Mouse (Mus musculus): ENCODE data around the gene Myh9. TPM values are rescaled to one million over a fixed set of nuclear protein-coding genes. Genes with fewer than 3 reads are reported as not detected.

The Myh9 gene
- polyA plus RNA-seq, 1 experiment from 2014 or later, result 14.8 TPM

GRCm38 (mm10) chr15:77805657-77806056 lies 36.3 kb downstream of the Myh9 start:
- WGBS, result 88% methylated on average over 4 of the region's 4 CpGs
- Histone ChIP-seq H3K9ac (replicated peaks; ENCODE audit: low read length) (no peak overlapping the region), H3K36me3 (ENCODE audit: control insufficient read depth, insufficient read depth, low read length) (peaks cover 20% of the 10 kb centered on the region), H3K4me1 (ENCODE audit: control insufficient read depth, insufficient read depth, low read length) (peaks cover 8% of the 10 kb centered on the region), H3K4me3 (replicated peaks; ENCODE audit: low read depth, low read length) (no peak overlapping the region), H3K27me3 (ENCODE audit: control insufficient read depth, insufficient read depth, low read length) (no peaks in the 10 kb centered on the region), H3K27ac (replicated peaks; ENCODE audit: low read depth, low read length) (no peak overlapping the region), H3K4me2 (ENCODE audit: low read length) (no peak overlapping the region), H3K9me3 (ENCODE audit: control insufficient read depth, low read length) (no peaks in the 10 kb centered on the region)
- ATAC-seq (ENCODE audit: low FRiP score, low TSS enrichment), result no peak
- no peak for DNase-seq

- 89% methylated on average over 9 of the region's 9 CpGs for WGBS
- H3K9ac ChIP-seq (replicated peaks; ENCODE audit: low read length), result no peak overlapping the region
- DNase-seq, result no peak
- no peak overlapping the region for H3K4me3 ChIP-seq (replicated peaks; ENCODE audit: low read depth, low read length)
- ATAC-seq (ENCODE audit: low FRiP score, low TSS enrichment), result no peak
- 0 out of 2 replicates have a peak, but pooled peaks cover under 1% of the 10 kb centered on the region for H3K4me1 ChIP-seq (ENCODE audit: control insufficient read depth, insufficient read depth, low read length)
- no peaks in the 10 kb centered on the region for H3K9me3 ChIP-seq (ENCODE audit: control insufficient read depth, low read length)
- no peak overlapping the region for H3K4me2 ChIP-seq (ENCODE audit: low read length)
- H3K36me3 ChIP-seq (ENCODE audit: control insufficient read depth, insufficient read depth, low read length), result peaks cover 20% of the 10 kb centered on the region
- no peak overlapping the region for H3K27ac ChIP-seq (replicated peaks; ENCODE audit: low read depth, low read length)
- H3K27me3 ChIP-seq (ENCODE audit: control insufficient read depth, insufficient read depth, low read length), result no peaks in the 10 kb centered on the region
Observed at GRCm38 (mm10) chr15:77804949-77805348, 37.0 kb downstream of the Myh9 start.

GRCm38 (mm10) chr15:77804460-77804859 lies 37.5 kb downstream of the Myh9 start:
- Histone ChIP-seq H3K9ac (replicated peaks; ENCODE audit: low read length) (no peak overlapping the region), H3K4me2 (ENCODE audit: low read length) (no peak overlapping the region), H3K4me1 (ENCODE audit: control insufficient read depth, insufficient read depth, low read length) (no peaks in the 10 kb centered on the region), H3K9me3 (ENCODE audit: control insufficient read depth, low read length) (no peaks in the 10 kb centered on the region), H3K27ac (replicated peaks; ENCODE audit: low read depth, low read length) (no peak overlapping the region), H3K36me3 (ENCODE audit: control insufficient read depth, insufficient read depth, low read length) (peaks cover 20% of the 10 kb centered on the region), H3K27me3 (ENCODE audit: control insufficient read depth, insufficient read depth, low read length) (no peaks in the 10 kb centered on the region), H3K4me3 (replicated peaks; ENCODE audit: low read depth, low read length) (no peak overlapping the region)
- no peak for DNase-seq
- WGBS, result 94% methylated on average over 6 of the region's 6 CpGs
- no peak for ATAC-seq (ENCODE audit: low FRiP score, low TSS enrichment)

- H3K4me2 ChIP-seq (ENCODE audit: low read length), result no peak overlapping the region
- no peak overlapping the region for H3K4me3 ChIP-seq (replicated peaks; ENCODE audit: low read depth, low read length)
- DNase-seq, result no peak
- peaks cover 20% of the 10 kb centered on the region for H3K36me3 ChIP-seq (ENCODE audit: control insufficient read depth, insufficient read depth, low read length)
- H3K27ac ChIP-seq (replicated peaks; ENCODE audit: low read depth, low read length), result no peak overlapping the region
- no peak overlapping the region for H3K9ac ChIP-seq (replicated peaks; ENCODE audit: low read length)
- WGBS, result 87% methylated on average over 3 of the region's 3 CpGs
- no peaks in the 10 kb centered on the region for H3K27me3 ChIP-seq (ENCODE audit: control insufficient read depth, insufficient read depth, low read length)
- no peaks in the 10 kb centered on the region for H3K9me3 ChIP-seq (ENCODE audit: control insufficient read depth, low read length)
- ATAC-seq (ENCODE audit: low FRiP score, low TSS enrichment), result no peak
- 0 out of 2 replicates have a peak, but pooled peaks cover under 1% of the 10 kb centered on the region for H3K4me1 ChIP-seq (ENCODE audit: control insufficient read depth, insufficient read depth, low read length)
Observed at GRCm38 (mm10) chr15:77803747-77804146, 38.2 kb downstream of the Myh9 start.

GRCm38 (mm10) chr15:77802992-77803391 lies 39.0 kb downstream of the Myh9 start:
- 0 out of 2 replicates have a peak, but pooled peaks cover 5% of the 10 kb centered on the region for H3K4me1 ChIP-seq (ENCODE audit: control insufficient read depth, insufficient read depth, low read length)
- no peak overlapping the region for H3K4me3 ChIP-seq (replicated peaks; ENCODE audit: low read depth, low read length)
- no peak overlapping the region for H3K9ac ChIP-seq (replicated peaks; ENCODE audit: low read length)
- H3K36me3 ChIP-seq (ENCODE audit: control insufficient read depth, insufficient read depth, low read length), result peaks cover 20% of the 10 kb centered on the region
- DNase-seq, result no peak
- H3K27me3 ChIP-seq (ENCODE audit: control insufficient read depth, insufficient read depth, low read length), result no peaks in the 10 kb centered on the region
- 86% methylated on average over 4 of the region's 4 CpGs for WGBS
- H3K4me2 ChIP-seq (ENCODE audit: low read length), result no peak overlapping the region
- no peak overlapping the region for H3K27ac ChIP-seq (replicated peaks; ENCODE audit: low read depth, low read length)
- ATAC-seq (ENCODE audit: low FRiP score, low TSS enrichment), result no peak
- no peaks in the 10 kb centered on the region for H3K9me3 ChIP-seq (ENCODE audit: control insufficient read depth, low read length)

- ATAC-seq (ENCODE audit: low FRiP score, low TSS enrichment) (no peak), DNase-seq (no peak)
- Histone ChIP-seq H3K36me3 (ENCODE audit: control insufficient read depth, insufficient read depth, low read length) (peaks cover 5% of the 10 kb centered on the region; the same call in 1 of the 2 replicates), H3K27me3 (ENCODE audit: control insufficient read depth, insufficient read depth, low read length) (no peaks in the 10 kb centered on the region), H3K4me1 (ENCODE audit: control insufficient read depth, insufficient read depth, low read length) (0 out of 2 replicates have a peak, but pooled peaks cover 5% of the 10 kb centered on the region), H3K4me3 (replicated peaks; ENCODE audit: low read depth, low read length) (no peak overlapping the region), H3K9me3 (ENCODE audit: control insufficient read depth, low read length) (no peaks in the 10 kb centered on the region), H3K27ac (replicated peaks; ENCODE audit: low read depth, low read length) (no peak overlapping the region; the same call in 1 of the 2 replicates), H3K4me2 (ENCODE audit: low read length) (no peak overlapping the region), H3K9ac (replicated peaks; ENCODE audit: low read length) (no peak overlapping the region)
- WGBS, result 90% methylated on average over 4 of the region's 4 CpGs
Observed at GRCm38 (mm10) chr15:77801188-77801587, 40.8 kb downstream of the Myh9 start.

GRCm38 (mm10) chr15:77800511-77800910 lies 41.5 kb downstream of the Myh9 start:
- H3K27ac ChIP-seq (replicated peaks; ENCODE audit: low read depth, low read length), result no peak overlapping the region
- no peak for ATAC-seq (ENCODE audit: low FRiP score, low TSS enrichment)
- no peak for DNase-seq
- H3K27me3 ChIP-seq (ENCODE audit: control insufficient read depth, insufficient read depth, low read length), result no peaks in the 10 kb centered on the region
- peaks cover 5% of the 10 kb centered on the region; the same call in 1 of the 2 replicates for H3K36me3 ChIP-seq (ENCODE audit: control insufficient read depth, insufficient read depth, low read length)
- no peak overlapping the region for H3K4me3 ChIP-seq (replicated peaks; ENCODE audit: low read depth, low read length)
- no peak overlapping the region for H3K4me2 ChIP-seq (ENCODE audit: low read length)
- H3K9ac ChIP-seq (replicated peaks; ENCODE audit: low read length), result no peak overlapping the region
- no peaks in the 10 kb centered on the region for H3K9me3 ChIP-seq (ENCODE audit: control insufficient read depth, low read length)
- H3K4me1 ChIP-seq (ENCODE audit: control insufficient read depth, insufficient read depth, low read length), result 0 out of 2 replicates have a peak, but pooled peaks cover 5% of the 10 kb centered on the region

- Histone ChIP-seq H3K4me3 (replicated peaks; ENCODE audit: low read depth, low read length) (no peak overlapping the region), H3K9ac (replicated peaks; ENCODE audit: low read length) (no peak overlapping the region), H3K4me2 (ENCODE audit: low read length) (no peak overlapping the region), H3K27me3 (ENCODE audit: control insufficient read depth, insufficient read depth, low read length) (no peaks in the 10 kb centered on the region), H3K9me3 (ENCODE audit: control insufficient read depth, low read length) (no peaks in the 10 kb centered on the region), H3K27ac (replicated peaks; ENCODE audit: low read depth, low read length) (no peak overlapping the region; the same call in 1 of the 2 replicates), H3K36me3 (ENCODE audit: control insufficient read depth, insufficient read depth, low read length) (peaks cover 10% of the 10 kb centered on the region; the same call in 1 of the 2 replicates), H3K4me1 (ENCODE audit: control insufficient read depth, insufficient read depth, low read length) (0 out of 2 replicates have a peak, but pooled peaks cover 5% of the 10 kb centered on the region)
- DNase-seq (no peak), ATAC-seq (ENCODE audit: low FRiP score, low TSS enrichment) (no peak)
- WGBS, result 92% methylated on average over 8 of the region's 8 CpGs
Observed at GRCm38 (mm10) chr15:77799491-77800474, 42.2 kb downstream of the Myh9 start.
